Mouse (Mus musculus) lung, embryonic 16.5 days (tissue): ENCODE data around the gene Tmem151a. TPM values are rescaled to one million over a fixed set of nuclear protein-coding genes. Genes with fewer than 3 reads are reported as not detected.

Source experiments
- polyA plus RNA-seq: library from polyadenylated mRNA; unstranded; fragments of >200 nt; fragmentation: Nextera tagmentation; extraction: Ambion mirVana; gene quantifications from 2 replicates; pipeline ENCODE4 v1.2.1, GENCODE M21; 2015

Gene Tmem151a
- polyA plus RNA-seq, 1 experiment from 2014 or later: 3.6 TPM

Other genes with a start within 250 kb of the Tmem151a start
- 53.7 and 60.1 TPM in 2 replicates for gene Ccs, start 246.2 kb downstream of the Tmem151a start, polyA plus RNA-seq
- gene Ccdc87, start 246.2 kb downstream of the Tmem151a start, polyA plus RNA-seq: 0.65 and 0.72 TPM in 2 replicates
- gene Ctsf, start 230.4 kb downstream of the Tmem151a start, polyA plus RNA-seq: 23.5 and 26.6 TPM in 2 replicates
- 2.1 and 5.0 TPM in 2 replicates for gene Actn3, start 207.6 kb downstream of the Tmem151a start, polyA plus RNA-seq
- 8.3 and 9.4 TPM in 2 replicates for gene Zdhhc24, start 206.9 kb downstream of the Tmem151a start, polyA plus RNA-seq
- gene Bbs1, start 178.9 kb downstream of the Tmem151a start, polyA plus RNA-seq: 4.2 and 4.9 TPM in 2 replicates
- gene Dpp3, start 157.2 kb downstream of the Tmem151a start, polyA plus RNA-seq: 94.6 and 95.1 TPM in 2 replicates
- gene Peli3, start 142.4 kb downstream of the Tmem151a start, polyA plus RNA-seq: 1.9 and 2.1 TPM in 2 replicates
- gene Mrpl11, start 123.4 kb downstream of the Tmem151a start, polyA plus RNA-seq: 90.6 and 93.4 TPM in 2 replicates
- gene Npas4, start 95.2 kb downstream of the Tmem151a start, polyA plus RNA-seq: 0.09 TPM in 1 of 2 replicates, not detected in the other
- 2.7 and 3.6 TPM in 2 replicates for gene Slc29a2, start 61.7 kb downstream of the Tmem151a start, polyA plus RNA-seq
- 47.6 and 49.4 TPM in 2 replicates for gene B4gat1, start 46.7 kb downstream of the Tmem151a start, polyA plus RNA-seq
- 2.5 and 3.5 TPM in 2 replicates for gene AC124502.3, start 46.6 kb downstream of the Tmem151a start, polyA plus RNA-seq
- gene Brms1, start 44.2 kb downstream of the Tmem151a start, polyA plus RNA-seq: 41.6 and 45.0 TPM in 2 replicates
- gene Rin1, start 35.0 kb downstream of the Tmem151a start, polyA plus RNA-seq: 3.7 and 4.2 TPM in 2 replicates
- gene Cd248, start 17.5 kb downstream of the Tmem151a start, polyA plus RNA-seq: 69.1 and 80.6 TPM in 2 replicates
- 95.3 and 101 TPM in 2 replicates for gene Yif1a, start 3.0 kb upstream of the Tmem151a start, polyA plus RNA-seq
- 5.6 and 7.0 TPM in 2 replicates for gene Cnih2, start 13.0 kb upstream of the Tmem151a start, polyA plus RNA-seq
- 289 and 295 TPM in 2 replicates for gene Rab1b, start 21.5 kb upstream of the Tmem151a start, polyA plus RNA-seq
- gene Klc2, start 33.0 kb upstream of the Tmem151a start, polyA plus RNA-seq: 14.6 and 17.0 TPM in 2 replicates
- 16.5 and 21.0 TPM in 2 replicates for gene Pacs1, start 187.6 kb upstream of the Tmem151a start, polyA plus RNA-seq
- gene Sf3b2, start 209.9 kb upstream of the Tmem151a start, polyA plus RNA-seq: 322 TPM in 2 replicates
- gene Gal3st3, start 212.8 kb upstream of the Tmem151a start, polyA plus RNA-seq: 1.4 and 2.0 TPM in 2 replicates